Mouse (Mus musculus) layer of hippocampus, adult 9-11 months (tissue): Measurements from ENCODE around the gene Calml4.

ENCODE experiments used
- DNase-seq: peaks from one replicate; pipeline ENCODE4 v3.0.0; 2022

Calml4 gene

DNA sequence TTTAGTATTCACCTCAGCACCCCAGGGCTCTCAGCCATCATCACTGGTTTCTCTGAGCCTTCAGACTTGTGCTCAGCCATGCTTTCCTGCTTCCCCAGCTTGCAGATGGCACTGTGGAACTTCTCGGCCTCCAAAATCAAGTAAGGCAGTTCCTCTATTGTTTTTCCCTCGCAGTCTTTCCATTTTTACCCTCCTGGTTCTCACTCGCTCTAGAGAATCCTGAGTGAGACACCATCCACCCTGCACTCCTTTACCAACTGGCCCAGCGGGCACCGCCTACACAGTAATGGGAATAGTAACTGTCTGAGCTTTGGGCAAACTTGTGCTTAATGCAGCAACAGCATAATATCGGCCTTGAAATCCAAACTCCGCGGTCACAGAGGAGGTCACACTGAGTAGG, 47.2 kb downstream of the Calml4 start:
- no peak for DNase-seq

DNA sequence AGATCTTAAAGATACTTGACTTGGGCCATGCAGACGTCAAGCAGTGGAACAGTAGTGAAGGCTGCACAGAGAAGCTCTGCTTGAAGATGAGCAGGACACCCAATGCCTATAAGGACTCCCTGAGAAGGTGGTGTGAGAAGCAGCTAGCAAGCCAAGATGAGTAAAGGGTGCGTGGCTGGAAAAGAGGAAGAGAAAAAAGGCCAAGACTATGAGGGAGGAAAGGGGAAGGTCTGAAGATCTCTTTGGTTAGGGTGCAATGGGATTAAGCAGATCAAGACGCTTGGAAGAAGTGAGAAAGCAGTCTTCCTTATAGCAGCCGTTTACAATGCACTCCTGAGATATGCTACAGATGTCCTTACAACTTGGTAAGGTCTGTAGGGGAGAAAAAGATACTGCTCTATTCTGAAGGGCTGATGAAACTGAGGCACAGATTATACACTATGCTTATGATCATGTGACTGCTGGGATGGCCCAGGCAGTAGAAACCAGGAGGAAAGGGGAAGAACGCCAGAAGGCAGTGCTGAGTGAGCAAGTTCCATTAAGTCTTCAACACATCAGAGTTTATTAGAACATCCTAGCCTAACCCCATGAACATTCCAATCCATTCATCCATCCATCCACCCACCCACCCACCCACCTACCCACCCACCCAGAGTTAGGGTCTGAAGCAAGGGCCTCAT, 55.6 kb downstream of the Calml4 start:
- DNase-seq = no peak

DNA sequence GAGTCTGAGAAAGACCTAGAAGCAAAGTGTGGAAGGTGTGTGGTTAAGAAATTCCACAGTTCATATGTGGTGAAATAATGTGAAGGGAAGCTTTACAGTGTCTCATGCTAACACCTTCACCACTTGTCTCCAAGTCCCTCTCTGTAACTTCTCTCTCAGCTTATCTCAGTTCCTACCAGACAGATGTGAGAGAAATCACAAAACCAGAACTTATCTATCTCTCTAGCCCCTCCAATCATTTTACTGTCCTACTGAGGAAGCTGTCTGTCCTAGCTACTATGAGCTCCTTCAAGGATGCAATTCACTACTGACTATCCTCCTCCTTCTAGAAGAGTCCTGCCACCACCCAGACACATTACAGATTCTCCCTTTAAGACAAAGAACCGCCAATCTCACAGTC, 59.2 kb downstream of the Calml4 start:
- DNase-seq = no peak

GRCm38 (mm10) chr9:62920877-62921276, 63.0 kb downstream of the Calml4 start:
- no peak for DNase-seq

DNA sequence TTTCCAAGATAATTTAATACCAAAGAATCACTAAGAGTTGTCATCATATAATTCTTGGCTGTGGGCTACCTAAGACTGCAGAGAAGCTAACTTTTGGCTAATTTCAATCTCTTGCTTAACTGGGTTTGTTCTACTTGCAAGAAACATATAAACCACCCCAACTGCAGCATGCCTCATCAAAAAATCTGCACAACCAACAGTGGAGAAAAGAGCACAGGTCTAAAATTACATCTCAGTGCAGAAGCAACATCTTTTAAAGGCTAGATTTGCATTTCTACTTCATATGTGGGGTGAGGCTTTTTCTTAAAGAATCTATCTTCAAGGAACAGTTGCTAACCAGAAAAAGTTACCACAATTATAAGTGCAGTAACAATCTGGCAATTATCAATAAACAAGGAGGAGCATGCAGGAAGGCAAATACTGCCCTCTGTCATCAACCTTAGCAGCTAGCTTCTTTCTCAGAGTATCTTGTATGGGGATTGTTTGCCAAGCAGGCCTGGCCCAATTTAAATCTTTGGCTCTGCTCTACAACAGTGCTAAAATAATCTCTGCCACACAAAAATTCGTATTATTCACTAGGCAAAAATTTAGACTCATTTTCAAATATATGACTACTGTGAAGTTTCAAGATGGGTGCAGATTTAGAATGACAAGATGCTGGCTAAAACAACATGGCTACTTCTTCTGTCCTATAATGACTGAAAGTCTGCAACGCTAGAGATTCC, 67.2 kb downstream of the Calml4 start:
- DNase-seq = no peak
